Mouse (Mus musculus) forebrain, embryonic 14.5 days (tissue): ENCODE results near the gene Sipa1l3. TPM values are rescaled to one million over a fixed set of nuclear protein-coding genes. Genes with fewer than 3 reads are reported as not detected.

Experiments used
- ATAC-seq: fragments of 200-750 bp; cut with Nextera tagmentation; 2 replicates; pipeline ENCODE4 v1.8.0; 2017; ENCODE audit warnings: mild to moderate bottlenecking, moderate library complexity
- DNase-seq: peaks from one replicate; pipeline ENCODE4 v3.0.0-alpha.2; 2015; ENCODE audit warnings: low spot score
- H3K27ac ChIP-seq: fragments of 300-500 bp; sonication (generic); 2 replicates; pipeline ENCODE4 v1.5.1; 2014; ENCODE audit warnings: low read depth, mild to moderate bottlenecking, control low read depth, low read length, moderate library complexity
- H3K27me3 ChIP-seq: fragments of 300-500 bp; sonication (generic); replicated peaks from 2 replicates; pipeline ENCODE4 v1.6.1; 2014; ENCODE audit warnings: low read length, control low read depth, mixed read lengths; ENCODE audit not compliant: control insufficient read depth, insufficient read depth
- H3K36me3 ChIP-seq: fragments of 300-500 bp; sonication (generic); 2 replicates; pipeline ENCODE4 v1.6.1; 2014; ENCODE audit warnings: low read length, control low read depth; ENCODE audit not compliant: control insufficient read depth, insufficient read depth
- H3K4me1 ChIP-seq: fragments of 300-500 bp; sonication (generic); 2 replicates; pipeline ENCODE4 v1.6.1; 2014; ENCODE audit warnings: antibody characterized with exemption, low read length, control low read depth; ENCODE audit not compliant: control insufficient read depth, insufficient read depth
- H3K4me2 ChIP-seq: fragments of 300-500 bp; sonication (generic); 2 replicates; pipeline ENCODE4 v1.6.1; 2014; ENCODE audit warnings: mild to moderate bottlenecking, control low read depth, low read length
- H3K4me3 ChIP-seq: fragments of 300-500 bp; sonication (generic); 2 replicates; pipeline ENCODE4 v1.5.1; 2014; ENCODE audit warnings: low read depth, low read length, control low read depth
- H3K9ac ChIP-seq: fragments of 300-500 bp; sonication (generic); 2 replicates; pipeline ENCODE4 v1.6.1; 2014; ENCODE audit warnings: mild to moderate bottlenecking, low read length, control low read depth, moderate library complexity
- H3K9me3 ChIP-seq: fragments of 300-500 bp; sonication (generic); replicated peaks from 2 replicates; pipeline ENCODE4 v1.6.1; 2016; ENCODE audit warnings: low read length, control low read depth, mixed read lengths; ENCODE audit not compliant: control insufficient read depth
- WGBS: fragments of 180-500 bp; shearing (Covaris S2); extraction: QIAGEN DNeasy Blood & Tissue Kit; methylation state at CpG from one replicate; pipeline ENCODE4 v1.1.7; 2014; 5-methylcytosine and 5-hydroxymethylcytosine counted together
- polyA plus RNA-seq: library from polyadenylated mRNA; unstranded; fragments of >200 nt; fragmentation: Nextera tagmentation; extraction: Ambion mirVana; gene quantifications from 2 replicates; pipeline ENCODE4 v1.2.1, GENCODE M21; 2014

Gene Sipa1l3
- polyA plus RNA-seq, result 6.2 and 11.9 TPM in 2 replicates

DNA sequence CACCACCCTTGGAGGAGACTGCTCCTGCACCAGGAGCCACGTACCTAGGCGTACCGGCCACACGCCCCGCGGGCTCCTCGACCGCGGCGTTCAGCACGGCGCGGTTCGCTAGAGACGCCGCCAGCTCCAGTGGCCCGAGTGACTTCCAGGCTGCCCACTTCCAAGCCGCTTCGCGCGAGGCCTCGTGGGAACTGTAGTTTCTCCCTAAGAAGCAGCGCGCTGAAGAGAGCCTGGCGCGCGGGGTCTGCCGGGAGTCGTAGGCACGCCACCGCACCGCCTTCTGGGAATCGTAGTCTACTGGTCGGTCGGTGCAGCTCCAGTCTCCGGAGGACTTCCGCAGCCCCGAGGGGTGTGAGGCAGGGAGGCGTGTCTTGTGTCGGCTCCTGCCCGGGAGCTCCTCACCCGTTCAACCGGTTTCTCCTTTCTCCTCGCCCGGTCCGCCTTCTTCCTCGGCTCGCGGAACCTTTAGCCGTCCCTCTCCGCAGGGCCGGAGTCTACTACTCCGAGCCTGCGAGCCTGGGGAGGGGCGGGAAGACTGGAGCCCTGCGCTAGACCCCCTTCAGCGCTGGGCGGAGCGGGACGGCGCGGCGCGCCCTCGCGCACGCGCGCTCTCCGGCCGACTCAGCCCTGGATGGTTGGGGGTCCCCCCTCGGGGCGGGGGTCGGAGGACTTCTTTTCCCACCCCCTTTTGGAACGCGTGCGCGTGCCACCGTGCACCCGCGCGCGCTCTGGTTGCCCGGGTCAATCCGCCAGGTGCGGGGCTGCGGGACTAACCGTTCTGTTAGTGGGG lies at the start of gene Sipa1l3:
Gene Sipa1l3 (minus strand): TSS at position 221 of the 790 bp plus-strand sequence.
- Histone ChIP-seq H3K9ac (peak within 1 kb of the TSS; percentile 87), H3K27me3 (no peaks in the 10 kb centered on the region), H3K4me1 (peaks cover 8% of the 10 kb centered on the region), H3K4me3 (peak within 1 kb of the TSS; percentile 89), H3K4me2 (peak within 1 kb of the TSS; percentile 92), H3K27ac (peak within 1 kb of the TSS; percentile 85), H3K36me3 (no peaks in the 10 kb centered on the region), H3K9me3 (no peaks in the 10 kb centered on the region)
- DNase-seq, result peak; percentile 99
- peak; percentile 99 for ATAC-seq
- under 1% methylated on average over 85 of the region's 88 CpGs for WGBS

DNA sequence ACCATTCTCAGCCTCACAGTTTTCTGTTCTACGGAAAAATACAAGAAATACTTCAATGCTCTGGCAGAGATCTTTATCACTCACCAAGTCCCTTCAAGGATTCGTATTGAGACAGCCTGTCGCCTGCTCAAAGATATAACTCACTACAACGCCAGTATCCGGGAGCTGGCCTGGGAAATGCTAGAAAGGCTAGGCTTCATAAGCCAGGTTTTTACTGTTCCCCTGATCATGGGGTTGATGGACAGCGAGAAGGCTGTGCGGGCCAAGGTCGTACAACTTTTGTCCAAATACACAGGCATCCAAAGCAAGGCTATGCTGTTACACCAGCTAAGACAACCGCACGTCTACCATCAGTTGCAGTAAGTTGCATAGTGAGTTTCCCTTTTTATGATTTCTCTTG lies 44.6 kb upstream of the Sipa1l3 start:
- no peak overlapping the region for H3K9ac ChIP-seq
- H3K4me3 ChIP-seq, result no peak overlapping the region
- ATAC-seq (no peak), DNase-seq (no peak)
- H3K36me3 ChIP-seq, result no peaks in the 10 kb centered on the region
- no peaks in the 10 kb centered on the region for H3K4me1 ChIP-seq
- no peaks in the 10 kb centered on the region for H3K9me3 ChIP-seq
- 95% methylated on average over 10 of the region's 10 CpGs for WGBS
- H3K27ac ChIP-seq, result no peak overlapping the region
- no peaks in the 10 kb centered on the region for H3K27me3 ChIP-seq
- no peak overlapping the region for H3K4me2 ChIP-seq

DNA sequence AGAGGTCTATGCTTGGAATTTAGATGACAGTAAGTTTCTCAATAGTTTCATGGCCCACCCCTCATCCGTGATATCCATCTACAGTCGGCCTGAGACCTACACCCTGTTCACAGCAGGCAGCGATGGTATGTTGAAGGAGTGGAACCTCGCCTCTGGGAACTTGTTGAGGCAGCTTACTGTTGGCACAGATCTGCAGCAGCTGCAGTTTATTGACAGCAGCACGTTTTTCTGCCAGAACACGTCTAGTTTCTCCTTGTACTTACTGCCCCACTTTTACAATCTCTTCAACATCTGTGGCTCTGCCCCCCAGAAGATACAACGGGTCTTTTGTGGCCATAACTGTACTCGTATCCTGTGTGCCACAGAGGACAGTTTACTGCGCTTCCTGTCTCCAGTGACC lies 42.6 kb upstream of the Sipa1l3 start:
- ATAC-seq (no peak), DNase-seq (no peak)
- Histone ChIP-seq H3K27ac (no peak overlapping the region), H3K9ac (no peak overlapping the region), H3K9me3 (no peaks in the 10 kb centered on the region), H3K27me3 (no peaks in the 10 kb centered on the region), H3K4me2 (no peak overlapping the region), H3K4me1 (no peaks in the 10 kb centered on the region), H3K4me3 (no peak overlapping the region), H3K36me3 (no peaks in the 10 kb centered on the region)
- 85% methylated on average over 9 of the region's 9 CpGs for WGBS

DNA sequence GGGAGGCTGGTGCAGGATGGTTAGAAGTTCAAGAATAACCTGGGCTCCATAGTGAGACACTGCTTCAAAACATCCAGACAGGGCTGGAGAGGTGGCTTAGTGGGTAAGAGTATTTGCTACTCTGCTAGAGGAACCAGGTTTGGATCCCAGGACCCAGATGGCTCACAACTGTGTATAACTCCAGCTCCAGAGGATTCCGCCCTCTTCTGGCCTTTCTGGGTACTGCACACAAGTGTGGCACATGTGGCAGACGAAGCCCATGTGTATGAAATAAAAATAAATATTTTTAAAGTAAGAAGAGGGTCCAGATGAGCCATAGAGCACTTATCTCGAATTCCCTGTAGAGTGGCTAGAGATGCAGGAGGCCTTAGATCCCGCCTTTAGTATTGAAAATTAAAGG lies 40.8 kb upstream of the Sipa1l3 start:
- no peaks in the 10 kb centered on the region for H3K9me3 ChIP-seq
- H3K4me3 ChIP-seq, result no peak overlapping the region
- ATAC-seq (no peak), DNase-seq (no peak)
- no peaks in the 10 kb centered on the region for H3K4me1 ChIP-seq
- WGBS, result 76% methylated on average over 4 of the region's 4 CpGs
- no peak overlapping the region for H3K4me2 ChIP-seq
- no peaks in the 10 kb centered on the region for H3K36me3 ChIP-seq
- no peak overlapping the region for H3K9ac ChIP-seq
- no peak overlapping the region for H3K27ac ChIP-seq
- no peaks in the 10 kb centered on the region for H3K27me3 ChIP-seq

DNA sequence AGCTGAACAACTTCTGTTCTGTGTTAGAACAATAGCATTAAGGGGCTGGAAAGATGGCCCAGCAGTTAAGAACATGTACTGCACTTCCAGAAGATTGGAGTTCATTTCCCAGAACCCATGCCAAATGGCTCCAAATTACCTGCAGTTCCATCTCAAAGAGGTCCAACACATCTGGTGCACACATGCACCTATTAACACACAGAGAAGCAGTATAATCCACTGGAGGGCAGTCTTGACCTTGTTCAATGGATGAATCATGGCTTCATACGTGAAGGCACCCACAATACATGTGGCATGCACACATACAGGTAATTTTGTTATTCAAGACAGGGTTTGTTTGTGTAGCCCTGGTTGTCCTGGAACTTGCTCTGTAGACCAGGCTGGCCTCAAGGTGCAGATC lies 40.3 kb upstream of the Sipa1l3 start:
- Histone ChIP-seq H3K36me3 (no peaks in the 10 kb centered on the region), H3K4me3 (no peak overlapping the region), H3K9me3 (no peaks in the 10 kb centered on the region), H3K9ac (no peak overlapping the region), H3K4me1 (no peaks in the 10 kb centered on the region), H3K4me2 (no peak overlapping the region), H3K27ac (no peak overlapping the region), H3K27me3 (no peaks in the 10 kb centered on the region)
- no peak for DNase-seq
- no peak for ATAC-seq
- 77% methylated on average over 1 of the region's 1 CpGs for WGBS

DNA sequence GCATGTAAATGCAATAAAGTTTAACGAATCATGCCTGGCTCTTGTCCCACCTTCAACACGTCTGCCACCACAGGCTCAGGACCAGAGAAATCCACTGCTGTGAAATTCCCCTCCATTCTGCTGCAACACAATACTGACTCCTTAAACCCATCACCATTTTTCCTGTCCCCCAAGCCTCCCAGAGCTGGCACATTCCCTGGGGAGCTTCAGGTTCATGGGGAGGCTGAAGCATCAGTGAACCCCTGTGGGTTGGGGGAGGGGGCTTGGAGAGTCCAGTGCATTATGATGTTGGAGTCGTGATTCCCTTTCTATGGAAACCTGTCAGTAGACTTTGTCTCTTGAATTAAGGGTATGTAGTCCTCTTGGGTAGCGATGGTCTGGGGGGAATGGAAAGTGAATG lies 37.8 kb upstream of the Sipa1l3 start:
- H3K36me3 ChIP-seq, result no peaks in the 10 kb centered on the region
- H3K4me3 ChIP-seq, result no peak overlapping the region
- DNase-seq (no peak), ATAC-seq (no peak)
- WGBS, result 79% methylated on average over 4 of the region's 4 CpGs
- no peaks in the 10 kb centered on the region for H3K9me3 ChIP-seq
- H3K9ac ChIP-seq, result no peak overlapping the region
- no peak overlapping the region for H3K4me2 ChIP-seq
- no peaks in the 10 kb centered on the region for H3K27me3 ChIP-seq
- no peaks in the 10 kb centered on the region for H3K4me1 ChIP-seq
- H3K27ac ChIP-seq, result no peak overlapping the region

DNA sequence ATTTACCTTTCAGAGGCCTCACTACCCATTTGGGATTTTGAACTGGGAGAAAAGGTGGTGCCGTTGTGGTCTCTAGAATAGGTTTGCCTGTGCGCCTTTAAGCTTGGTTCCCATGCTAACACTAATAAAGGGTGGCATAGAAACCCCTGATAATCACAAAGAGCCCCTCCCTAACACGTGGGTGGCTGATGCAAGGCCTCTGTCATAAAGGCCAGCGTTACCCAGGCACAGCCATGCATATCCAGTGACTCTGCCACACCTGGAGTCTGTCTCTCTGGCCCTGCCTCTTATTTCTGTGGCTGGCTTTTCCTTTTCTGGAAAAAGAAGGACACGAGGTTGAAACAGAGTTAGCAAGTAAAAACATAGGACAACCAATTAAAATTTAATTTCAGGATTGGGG lies 37.1 kb upstream of the Sipa1l3 start:
- no peaks in the 10 kb centered on the region for H3K36me3 ChIP-seq
- H3K27me3 ChIP-seq, result no peaks in the 10 kb centered on the region
- no peak overlapping the region for H3K4me2 ChIP-seq
- no peaks in the 10 kb centered on the region for H3K9me3 ChIP-seq
- DNase-seq (no peak), ATAC-seq (no peak)
- WGBS, result 78% methylated on average over 5 of the region's 5 CpGs
- H3K9ac ChIP-seq, result no peak overlapping the region
- no peak overlapping the region for H3K27ac ChIP-seq
- H3K4me3 ChIP-seq, result no peak overlapping the region
- no peaks in the 10 kb centered on the region for H3K4me1 ChIP-seq

DNA sequence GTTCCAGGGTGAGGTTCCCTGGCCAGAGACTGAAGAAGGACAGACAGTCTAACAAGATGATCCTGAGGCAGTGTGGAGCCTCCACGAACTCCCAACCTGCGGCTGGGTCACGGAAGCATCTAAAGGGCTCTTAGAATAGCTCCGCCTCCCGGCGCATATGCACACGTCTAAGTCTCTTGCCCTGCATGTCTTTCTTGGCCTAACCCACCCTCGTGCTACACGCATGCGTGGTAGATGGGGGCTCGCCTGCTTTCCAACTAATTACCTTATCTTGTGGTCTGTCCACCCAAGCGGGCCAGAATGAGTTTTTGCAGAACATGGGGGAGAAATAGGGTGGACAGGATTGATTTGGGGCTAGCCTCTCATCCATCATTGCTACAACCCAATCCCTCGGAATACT lies 36.6 kb upstream of the Sipa1l3 start:
- no peak for ATAC-seq
- no peak for DNase-seq
- H3K4me2 ChIP-seq, result no peak overlapping the region
- H3K36me3 ChIP-seq, result no peaks in the 10 kb centered on the region
- H3K4me1 ChIP-seq, result no peaks in the 10 kb centered on the region
- H3K4me3 ChIP-seq, result no peak overlapping the region
- no peaks in the 10 kb centered on the region for H3K27me3 ChIP-seq
- H3K27ac ChIP-seq, result no peak overlapping the region
- 89% methylated on average over 13 of the region's 13 CpGs for WGBS
- no peaks in the 10 kb centered on the region for H3K9me3 ChIP-seq
- H3K9ac ChIP-seq, result no peak overlapping the region

DNA sequence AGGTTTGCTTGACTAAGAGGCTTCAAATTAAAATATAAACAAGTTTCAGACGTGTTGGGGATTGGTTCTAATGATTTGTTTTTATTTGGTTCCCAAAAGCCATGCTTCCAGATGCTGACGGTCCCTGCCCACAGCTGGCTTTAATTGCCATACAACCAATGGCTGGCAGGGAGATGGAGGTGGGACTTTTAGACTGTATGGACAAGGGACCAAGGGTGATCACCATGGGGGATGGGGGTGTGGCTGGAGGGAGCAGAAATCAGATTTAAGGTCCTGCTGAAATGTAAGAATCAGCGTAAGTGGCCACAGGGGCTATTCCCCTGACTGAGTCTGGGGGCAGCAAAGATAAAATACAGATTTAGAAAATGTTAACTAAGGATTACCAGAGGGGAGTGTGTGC lies 32.2 kb upstream of the Sipa1l3 start:
- Histone ChIP-seq H3K36me3 (no peaks in the 10 kb centered on the region), H3K4me1 (no peaks in the 10 kb centered on the region), H3K9ac (no peak overlapping the region), H3K4me3 (no peak overlapping the region), H3K9me3 (no peaks in the 10 kb centered on the region), H3K27me3 (no peaks in the 10 kb centered on the region), H3K4me2 (no peak overlapping the region), H3K27ac (no peak overlapping the region)
- ATAC-seq (no peak), DNase-seq (no peak)
- 62% methylated on average over 3 of the region's 3 CpGs for WGBS
